Comparison of ENCODE assay signal across 17 mouse cellular contexts in genomic region chr13:45955370-45956055, GRCm38 (mm10). TPM values are rescaled to one million over a fixed set of nuclear protein-coding genes. Genes with fewer than 3 reads are reported as not detected.
DNase-seq lines count a peak whose midpoint lies in the region; ATAC-seq and TF ChIP-seq lines count a peak whose summit lies in the region.
"Had no signal": no experiment of that assay in that cellular context is flagged by ENCODE, and none has a peak within 500 bp of the region (broad histone marks: within the 10 kb centered on the region; RNA-seq: fewer than 3 reads in every experiment).

No protein-coding gene starts in this region.

- DNase-seq in adrenal gland, adult 2 months: peak; percentile 63
- no peak for DNase-seq in adrenal gland, postnatal 25 days
- DNase-seq in lung, adult 18-20 months: peak; percentile 27 to 46
- no peak for DNase-seq in lung, postnatal 14 days
- no peak for DNase-seq in urinary bladder, adult 18-20 months (ENCODE audit: low spot score in 2 of 2)
- DNase-seq in heart, embryonic 10.5 days (ENCODE audit: low spot score): no peak
- DNase-seq: cerebellum, adult 18-20 months; kidney, postnatal 14 days; lung, embryonic 14.5 days; right cerebral cortex, adult 18-20 months had no signal

- no peak for TF ChIP-seq POLR2A in embryonic fibroblast, embryonic 13.5 days (IDR thresholded peaks at IDR 0.05; ENCODE audit: low read depth, low read length)

- H3K36me3 ChIP-seq in heart, embryonic 10.5 days: peaks cover 10% of the 10 kb centered on the region; the same call in 1 of the 2 replicates
- H3K36me3 ChIP-seq: embryonic facial prominence, embryonic 13.5 days; forebrain, embryonic 10.5 days; hindbrain, embryonic 10.5 days; midbrain, embryonic 13.5 days had no signal

- no peak for TF ChIP-seq CTCF in embryonic fibroblast, embryonic 13.5 days (IDR thresholded peaks at IDR 0.05; ENCODE audit: borderline replicate concordance, insufficient read depth, low read length)

- 84% methylated on average over 9 of the region's 9 CpGs for WGBS in heart, embryonic 10.5 days

- H3K9me3 ChIP-seq in heart, embryonic 10.5 days: no peaks in the 10 kb centered on the region
- H3K9me3 ChIP-seq: embryonic facial prominence, embryonic 13.5 days; forebrain, embryonic 10.5 days; hindbrain, embryonic 10.5 days; midbrain, embryonic 13.5 days had no signal

- H3K4me1 ChIP-seq in embryonic fibroblast, embryonic 13.5 days (ENCODE audit: control insufficient read depth, insufficient read depth, low read length): peaks cover 17% of the 10 kb centered on the region
- H3K4me1 ChIP-seq in heart, embryonic 10.5 days: peaks cover 5% of the 10 kb centered on the region; the same call in 1 of the 2 replicates

- H3K27ac ChIP-seq in embryonic fibroblast, embryonic 13.5 days (ENCODE audit: insufficient read depth, low read length): peak overlapping the region; percentile 48
- H3K27ac ChIP-seq in heart, embryonic 10.5 days: no peak overlapping the region
- H3K27ac ChIP-seq: embryonic facial prominence, embryonic 13.5 days; forebrain, embryonic 10.5 days; hindbrain, embryonic 10.5 days; midbrain, embryonic 13.5 days had no signal

- no peaks in the 10 kb centered on the region for H3K27me3 ChIP-seq in heart, embryonic 10.5 days (ENCODE audit: insufficient read depth, poor library complexity, severe bottlenecking)
- H3K27me3 ChIP-seq: embryonic facial prominence, embryonic 13.5 days had no signal

- peak; percentile 39 for ATAC-seq in megakaryocyte progenitor cell, adult 5-6 weeks (replicated peaks; ENCODE audit: poor library complexity)
- ATAC-seq: inflammation-experienced regulatory T-cells, adult 6 months; midbrain, embryonic 13.5 days had no signal

- H3K4me3 ChIP-seq in embryonic fibroblast, embryonic 13.5 days (ENCODE audit: insufficient read depth, low read length): no peak overlapping the region
- no peak overlapping the region for H3K4me3 ChIP-seq in heart, embryonic 10.5 days
- H3K4me3 ChIP-seq: embryonic facial prominence, embryonic 13.5 days; forebrain, embryonic 10.5 days; hindbrain, embryonic 10.5 days; midbrain, embryonic 13.5 days had no signal

RNA-seq across cellular contexts. Expression of gene Atxn1, which starts 9.3 kb away (rescaled TPM):
- 10 to 100 TPM; 42.0 to 43.5 TPM for total RNA-seq in adrenal gland, adult 2 months (2021)
- 21.1 and 27.3 TPM in 2 replicates for polyA plus RNA-seq in adrenal gland, adult 2 months (2012; rRNA removed)
- 40.1 and 63.2 TPM in 2 replicates for total RNA-seq in adrenal gland, postnatal 25 days (2021)
- 55.8 and 59.3 TPM in 2 replicates for polyA plus RNA-seq in embryonic fibroblast, embryonic 13.5 days (2011; ENCODE audit: insufficient read length, low read depth, missing spikeins)
- 16.8 and 22.6 TPM in 2 replicates for total RNA-seq in megakaryocyte progenitor cell, adult 5-6 weeks (2015)
- total RNA-seq in megakaryocyte progenitor cell, adult 5-6 weeks (2017): 7.2 and 13.7 TPM in 2 replicates
- 3.9 and 6.2 TPM in 2 replicates for polyA plus RNA-seq in heart, embryonic 10.5 days (2016; fragmentation: Nextera tagmentation; extraction: Ambion mirVana)

Comparison
In these comparisons a context has a peak if more than half of its experiments do, and no peak if none do; other contexts are left out.
1. DNase-seq: peak in adrenal gland, adult 2 months (single experiment) and lung, adult 18-20 months (2 of 2); none in adrenal gland, postnatal 25 days (single experiment), lung, postnatal 14 days (single experiment), urinary bladder, adult 18-20 months (0 of 2) and heart, embryonic 10.5 days (single experiment).